ENCODE assay signal across 12 mouse cellular contexts in the genomic region with DNA sequence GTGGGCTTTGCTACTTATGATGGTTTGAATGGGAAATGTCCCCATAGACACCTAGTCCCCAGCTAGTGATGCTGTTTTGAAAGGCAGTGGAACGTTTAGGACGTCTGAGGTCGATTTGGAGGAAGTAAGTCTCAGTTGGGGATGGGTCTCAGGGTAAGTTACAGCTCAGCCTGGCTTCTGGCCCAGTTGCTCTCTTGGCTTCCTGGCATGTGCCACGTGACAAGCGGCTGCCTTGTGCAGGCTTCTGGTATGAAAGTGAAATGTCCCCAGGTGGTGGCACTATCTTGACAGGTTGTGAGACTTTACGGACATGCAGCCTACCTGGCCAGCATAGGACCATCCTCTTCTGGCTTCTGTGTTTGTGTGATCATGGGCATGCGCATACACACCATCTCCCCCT. TPM values are rescaled to one million over a fixed set of nuclear protein-coding genes. Genes with fewer than 3 reads are reported as not detected.
DNase-seq lines count a peak whose midpoint lies in the region; ATAC-seq and TF ChIP-seq lines count a peak whose summit lies in the region.
"Had no signal": no experiment of that assay in that cellular context is flagged by ENCODE, and none has a peak within 500 bp of the region (broad histone marks: within the 10 kb centered on the region; RNA-seq: fewer than 3 reads in every experiment).

No protein-coding gene starts in this region.

- no peak overlapping the region for H3ac ChIP-seq in C2C12 (ENCODE audit: control insufficient read depth, insufficient read length, low read depth)

- no peak for ATAC-seq in heart, embryonic 11.5 days (replicated peaks; ENCODE audit: insufficient number of reproducible peaks, low FRiP score, low TSS enrichment)
- peak; percentile 38; the same call in 1 of the 2 replicates for ATAC-seq in monocyte, adult 5-6 weeks (replicated peaks; ENCODE audit: insufficient number of reproducible peaks, low FRiP score, low TSS enrichment, poor library complexity, severe bottlenecking)
- no peak for ATAC-seq in hindbrain, embryonic 14.5 days (ENCODE audit: low FRiP score)

- peak; percentile 23 to 28 for DNase-seq in heart, adult 9 months (ENCODE audit: low spot score in 2 of 2)
- DNase-seq in kidney, adult 8-10 months, result peak; percentile 44 to 49
- DNase-seq in hindbrain, embryonic 14.5 days (ENCODE audit: low spot score), result no peak
- DNase-seq in adrenal gland, adult 2 months, result no peak
- no peak for DNase-seq in embryo, embryonic 11 days
- DNase-seq: adrenal gland, postnatal 14 days; cerebellum, postnatal 36 days; midbrain, embryonic 14.5 days had no signal

- TF ChIP-seq CTCF in C2C12 (IDR thresholded peaks at IDR 0.05; ENCODE audit: control insufficient read depth, insufficient read depth, insufficient read length), result no peak

- H3K9me3 ChIP-seq in heart, embryonic 11.5 days (replicated peaks; ENCODE audit: control insufficient read depth, low read length), result no peaks in the 10 kb centered on the region
- no peaks in the 10 kb centered on the region for H3K9me3 ChIP-seq in hindbrain, embryonic 14.5 days (ENCODE audit: control insufficient read depth, low read length)
- H3K9me3 ChIP-seq: limb, embryonic 12.5 days had no signal

- H3K27ac ChIP-seq in heart, embryonic 11.5 days (ENCODE audit: low read depth, low read length), result no peak overlapping the region
- no peak overlapping the region for H3K27ac ChIP-seq in hindbrain, embryonic 14.5 days
- H3K27ac ChIP-seq: limb, embryonic 12.5 days had no signal

- no peak overlapping the region for H3K9ac ChIP-seq in heart, embryonic 11.5 days (ENCODE audit: low read depth, low read length)
- no peak overlapping the region for H3K9ac ChIP-seq in hindbrain, embryonic 14.5 days
- H3K9ac ChIP-seq: limb, embryonic 12.5 days had no signal

- no peak overlapping the region for H3K4me3 ChIP-seq in heart, embryonic 11.5 days (ENCODE audit: low read depth, low read length)
- no peak overlapping the region for H3K4me3 ChIP-seq in C2C12 (ENCODE audit: insufficient read depth, poor library complexity, severe bottlenecking)
- no peak overlapping the region for H3K4me3 ChIP-seq in hindbrain, embryonic 14.5 days (replicated peaks; ENCODE audit: low read length)
- H3K4me3 ChIP-seq: limb, embryonic 12.5 days had no signal

- H3K79me2 ChIP-seq in C2C12 (ENCODE audit: control insufficient read depth, insufficient read depth), result no peaks in the 10 kb centered on the region

- H3K4me1 ChIP-seq in heart, embryonic 11.5 days (ENCODE audit: control insufficient read depth, insufficient read depth, low read length), result 0 out of 2 replicates have a peak, but pooled peaks cover under 1% of the 10 kb centered on the region
- no peaks in the 10 kb centered on the region for H3K4me1 ChIP-seq in hindbrain, embryonic 14.5 days (replicated peaks; ENCODE audit: control insufficient read depth, insufficient read depth, low read length)
- H3K4me1 ChIP-seq: limb, embryonic 12.5 days had no signal

- 77% methylated on average over 7 of the region's 7 CpGs for WGBS in heart, embryonic 11.5 days (ENCODE audit: insufficient replicate concordance)
- 77% methylated on average over 7 of the region's 7 CpGs for WGBS in hindbrain, embryonic 14.5 days

- no peaks in the 10 kb centered on the region for H3K36me3 ChIP-seq in heart, embryonic 11.5 days (ENCODE audit: control insufficient read depth, insufficient read depth, low read length)
- no peaks in the 10 kb centered on the region for H3K36me3 ChIP-seq in C2C12 (ENCODE audit: control insufficient read depth, insufficient read depth)
- H3K36me3 ChIP-seq in hindbrain, embryonic 14.5 days (replicated peaks; ENCODE audit: control insufficient read depth, insufficient read depth), result no peaks in the 10 kb centered on the region
- H3K36me3 ChIP-seq: limb, embryonic 12.5 days had no signal

- no peaks in the 10 kb centered on the region for H3K27me3 ChIP-seq in heart, embryonic 11.5 days (ENCODE audit: control insufficient read depth, insufficient read depth, low read length)
- H3K27me3 ChIP-seq in C2C12 (ENCODE audit: control insufficient read depth, insufficient read depth, insufficient read length), result no peaks in the 10 kb centered on the region
- no peaks in the 10 kb centered on the region for H3K27me3 ChIP-seq in hindbrain, embryonic 14.5 days (ENCODE audit: control insufficient read depth, insufficient read depth, low read length)
- H3K27me3 ChIP-seq: limb, embryonic 12.5 days had no signal

- no peaks in the 10 kb centered on the region for H3K79me3 ChIP-seq in C2C12 (ENCODE audit: low read depth)

- H3K4me2 ChIP-seq in heart, embryonic 11.5 days, result no peak overlapping the region
- H3K4me2 ChIP-seq in hindbrain, embryonic 14.5 days (replicated peaks), result no peak overlapping the region
- H3K4me2 ChIP-seq: limb, embryonic 12.5 days had no signal

TF ChIP-seq in C2C12, 6 proteins besides CTCF, POLR2A, EP300 and RAD21:
- TF ChIP-seq MYOG (IDR thresholded peaks at IDR 0.05; ENCODE audit: control insufficient read depth, extremely low read depth, insufficient read length), result no peak
- TF ChIP-seq CEBPB (IDR thresholded peaks at IDR 0.05; ENCODE audit: low read depth), result no peak
- no peak for TF ChIP-seq FOSL1 (IDR thresholded peaks at IDR 0.05; ENCODE audit: insufficient read depth, low read length, poor library complexity, severe bottlenecking)
- TF ChIP-seq MAX (IDR thresholded peaks at IDR 0.05), result peak; percentile 12
- TF ChIP-seq MYOD1 (IDR thresholded peaks at IDR 0.05; ENCODE audit: control insufficient read depth, insufficient read length, low read depth), result no peak
- peak; percentile 51 for TF ChIP-seq USF1 (IDR thresholded peaks at IDR 0.05; ENCODE audit: low read depth)
TF ChIP-seq in C2C12: peak in this region for 2.

RNA-seq across cellular contexts. Expression of gene Asgr2, which starts 12.5 kb away (rescaled TPM):
- 0.57 TPM in 1 of 2 replicates, not detected in the other for polyA plus RNA-seq in heart, embryonic 11.5 days (2014; fragmentation: Nextera tagmentation; extraction: Ambion mirVana)
- 1.3 TPM for polyA plus RNA-seq in C2C12 (2012; fragmentation: generic; extraction: Trizol)
- total RNA-seq in monocyte, adult 5-6 weeks (2017), result 2.8 TPM in 1 of 3 replicates, not detected in the others
- not detected in 2 replicates for polyA plus RNA-seq in hindbrain, embryonic 14.5 days (2014; fragmentation: Nextera tagmentation; extraction: Ambion mirVana)
- total RNA-seq in adrenal gland, adult 2 months (2021), result 1 to 10 TPM in 1 of 2 experiments, under 1 TPM in 1; 0.45 to 2.8 TPM
- polyA plus RNA-seq in adrenal gland, adult 2 months (2012; rRNA removed), result 0.96 and 2.6 TPM in 2 replicates
- polyA plus RNA-seq: limb, embryonic 12.5 days; midbrain, embryonic 14.5 days had no signal

RNA-seq across cellular contexts. Expression of gene Asgr1, which starts 26.0 kb away (rescaled TPM):
- 0.13 TPM in 1 of 2 replicates, not detected in the other for polyA plus RNA-seq in heart, embryonic 11.5 days (2014; fragmentation: Nextera tagmentation; extraction: Ambion mirVana)
- polyA plus RNA-seq in C2C12 (2012; fragmentation: generic; extraction: Trizol), result 4.0 TPM
- not detected in 3 replicates for total RNA-seq in monocyte, adult 5-6 weeks (2017)
- 2.4 and 4.1 TPM in 2 replicates for polyA plus RNA-seq in hindbrain, embryonic 14.5 days (2014; fragmentation: Nextera tagmentation; extraction: Ambion mirVana)
- 1 to 10 TPM in 1 of 2 experiments, not detected in 1; 1.7 TPM for total RNA-seq in adrenal gland, adult 2 months (2021)
- polyA plus RNA-seq in adrenal gland, adult 2 months (2012; rRNA removed), result 0.08 TPM in 1 of 2 replicates, not detected in the other

RNA-seq across cellular contexts. Expression of gene Mgl2, which starts 50.2 kb away (rescaled TPM):
- 0.17 and 0.29 TPM in 2 replicates for polyA plus RNA-seq in heart, embryonic 11.5 days (2014; fragmentation: Nextera tagmentation; extraction: Ambion mirVana)
- polyA plus RNA-seq in C2C12 (2012; fragmentation: generic; extraction: Trizol), result 1.8 TPM
- 0.38 to 0.39 TPM in 2 of 3 replicates, not detected in the other for total RNA-seq in monocyte, adult 5-6 weeks (2017)
- polyA plus RNA-seq in hindbrain, embryonic 14.5 days (2014; fragmentation: Nextera tagmentation; extraction: Ambion mirVana), result 0.93 and 1.1 TPM in 2 replicates
- 1 to 10 TPM; 3.5 to 8.1 TPM for total RNA-seq in adrenal gland, adult 2 months (2021)
- 2.2 and 2.3 TPM in 2 replicates for polyA plus RNA-seq in adrenal gland, adult 2 months (2012; rRNA removed)
- polyA plus RNA-seq: limb, embryonic 12.5 days had no signal

Comparison
In these comparisons a context has a peak if more than half of its experiments do, and no peak if none do; other contexts are left out.
1. DNase-seq: peak in heart, adult 9 months (2 of 2) and kidney, adult 8-10 months (2 of 2); none in hindbrain, embryonic 14.5 days (single experiment), adrenal gland, adult 2 months (single experiment) and embryo, embryonic 11 days (single experiment).